Mouse (Mus musculus): ENCODE measurements around the gene Mal.

Gene Mal

GRCm38 (mm10) chr2:127656086-127656720 is at the start of gene Mal:
Gene Mal (minus strand): TSS chr2:127656695.
- DNase-seq (ENCODE audit: low spot score in 2 of 2), result peak in 1 of 2 experiments; percentile 20

GRCm38 (mm10) chr2:127705267-127705666 is 48.8 kb upstream of the Mal start:
- DNase-seq (ENCODE audit: low spot score in 2 of 2), result no peak

DNA sequence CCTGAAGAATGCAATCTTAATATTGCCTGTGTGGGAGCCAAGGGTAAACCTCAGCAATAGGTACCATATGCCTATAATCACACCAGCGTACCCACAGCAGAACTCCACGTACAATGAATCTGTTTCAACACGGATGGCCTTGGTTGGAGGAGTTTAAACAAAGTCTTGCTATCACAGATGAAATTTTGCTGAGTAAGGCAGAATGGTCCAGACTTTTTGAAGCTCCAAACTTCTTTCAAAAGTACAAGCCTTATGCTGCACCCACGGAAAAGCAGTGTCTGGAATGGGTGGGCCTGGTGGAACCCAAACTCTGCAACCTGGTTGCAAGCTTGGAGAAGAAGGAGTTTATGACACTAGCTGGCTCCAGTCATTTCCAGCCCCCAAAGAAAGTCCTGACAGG is 32.7 kb upstream of the Mal start:
- DNase-seq (ENCODE audit: low spot score in 2 of 2), result no peak

DNA sequence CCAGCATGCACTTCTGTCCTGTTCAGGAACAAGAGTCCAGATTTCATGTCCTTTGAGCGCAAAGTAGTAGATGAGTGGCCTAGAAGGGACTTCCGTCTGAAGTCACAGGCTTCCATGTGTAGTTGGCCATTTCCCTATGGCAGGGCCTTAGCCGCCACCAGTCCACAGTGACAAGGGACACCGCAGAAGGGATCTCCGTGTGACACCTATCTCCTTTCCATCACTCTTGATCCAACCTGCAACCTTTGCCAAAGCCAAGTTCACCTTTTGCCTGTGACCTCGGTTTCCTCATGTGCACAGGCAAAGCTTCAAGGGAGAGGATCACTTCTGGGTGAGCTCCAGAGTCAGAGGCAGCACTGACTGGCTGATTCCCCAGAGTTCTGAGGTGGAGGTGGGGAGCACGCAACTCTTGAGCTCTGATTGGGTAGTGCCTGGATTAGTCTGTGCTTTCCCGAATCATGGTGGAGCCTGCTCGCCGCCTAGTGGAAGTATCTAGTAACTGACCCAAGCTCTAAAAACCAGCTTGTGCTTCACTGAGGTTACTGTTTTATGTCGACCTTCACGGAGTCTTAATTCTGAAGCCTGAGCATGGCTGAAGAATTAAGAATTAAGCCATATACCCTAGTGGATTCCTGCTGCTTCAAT is 27.3 kb upstream of the Mal start:
- peak in 1 of 2 experiments; percentile 64 for DNase-seq (ENCODE audit: low spot score in 2 of 2)

- no peak for DNase-seq (ENCODE audit: low spot score in 2 of 2)
Observed at GRCm38 (mm10) chr2:127667843-127668506, 11.5 kb upstream of the Mal start.

DNA sequence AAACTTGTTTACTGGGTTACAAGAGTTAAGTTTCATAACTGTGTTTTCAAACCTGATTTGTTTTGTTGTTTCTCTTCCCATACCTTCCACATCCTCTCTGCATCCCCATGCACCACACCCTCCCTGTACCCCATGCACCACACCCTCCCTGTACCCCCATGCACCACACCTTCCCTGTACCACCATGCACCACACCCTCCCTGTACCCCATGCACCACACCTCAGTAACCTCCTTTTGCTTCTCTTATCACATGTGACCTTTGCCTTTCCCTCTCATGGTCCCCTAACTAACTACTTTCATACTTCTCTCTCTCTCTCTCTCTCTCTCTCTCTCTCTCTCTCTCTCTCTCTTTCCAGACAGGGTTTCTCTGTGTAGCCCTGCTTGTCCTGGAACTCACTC is 10.5 kb upstream of the Mal start:
- DNase-seq (ENCODE audit: low spot score in 2 of 2), result no peak

DNA sequence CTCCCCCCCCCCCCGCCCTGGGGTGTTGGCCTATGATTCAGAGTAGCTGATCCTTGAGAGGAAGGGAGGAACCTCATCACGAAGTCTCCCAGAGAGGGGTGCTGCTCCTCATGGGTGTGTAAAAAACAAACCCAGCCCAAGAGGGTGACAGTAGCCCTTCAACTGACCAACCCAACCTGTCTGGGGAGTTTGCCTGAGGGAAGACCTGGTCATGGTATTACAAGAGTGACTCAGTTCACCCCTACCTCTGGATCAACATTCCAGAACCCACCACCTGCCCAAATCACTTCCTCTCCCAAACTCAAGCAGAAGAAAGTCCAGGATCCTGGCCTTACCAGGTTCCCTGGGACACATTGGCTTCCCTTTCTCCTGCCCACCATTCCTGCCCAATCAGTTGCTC is 6.2 kb upstream of the Mal start:
- no peak for DNase-seq (ENCODE audit: low spot score in 2 of 2)

GRCm38 (mm10) chr2:127655419-127655818 is 1.1 kb downstream of the Mal start:
- DNase-seq (ENCODE audit: low spot score in 2 of 2), result no peak

GRCm38 (mm10) chr2:127654786-127655185 is 1.7 kb downstream of the Mal start:
- no peak for DNase-seq (ENCODE audit: low spot score in 2 of 2)

GRCm38 (mm10) chr2:127652805-127653204 is 3.7 kb downstream of the Mal start:
- no peak for DNase-seq (ENCODE audit: low spot score in 2 of 2)

DNA sequence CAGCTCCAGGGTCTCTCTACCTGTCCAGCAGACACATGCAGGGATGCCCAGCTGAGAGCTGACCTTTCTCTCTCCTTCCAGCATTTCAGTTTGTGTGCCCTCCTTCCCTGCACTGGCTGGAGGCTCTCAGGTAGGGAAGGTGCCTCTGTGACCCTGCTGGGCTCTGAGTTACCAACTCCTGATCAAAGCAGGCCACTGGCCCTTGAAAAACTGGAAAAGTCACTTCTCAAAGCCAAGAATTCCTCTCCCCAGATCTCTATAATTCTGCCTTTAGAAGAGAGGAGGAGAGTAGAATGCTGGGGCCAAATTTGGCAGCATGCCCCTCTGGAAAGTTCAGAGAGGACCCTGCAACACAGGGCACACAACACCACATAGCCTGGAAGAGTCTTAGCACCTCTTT is 4.2 kb downstream of the Mal start:
- DNase-seq (ENCODE audit: low spot score in 2 of 2), result no peak

GRCm38 (mm10) chr2:127651601-127652000 is 4.9 kb downstream of the Mal start:
- DNase-seq (ENCODE audit: low spot score in 2 of 2), result no peak

DNA sequence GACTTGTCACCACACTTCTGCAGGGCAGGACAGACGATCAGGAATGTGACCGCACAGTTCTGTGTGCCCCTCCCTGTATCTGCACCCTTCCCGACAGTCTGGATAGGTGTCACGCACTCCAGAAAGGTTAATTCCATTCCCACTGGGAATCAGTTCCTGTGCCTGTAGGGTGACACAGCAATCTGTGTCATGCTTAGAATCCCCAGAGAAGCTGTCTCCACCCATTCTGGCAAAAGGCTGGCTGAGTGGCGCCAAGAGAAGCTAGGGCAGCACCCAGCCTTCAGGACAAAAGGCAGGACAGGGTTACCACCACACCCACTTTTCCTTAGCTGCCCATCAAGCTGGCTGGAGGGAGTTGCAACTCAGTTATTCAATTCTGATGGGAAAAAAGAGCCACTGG is 6.6 kb downstream of the Mal start:
- DNase-seq (ENCODE audit: low spot score in 2 of 2), result no peak

DNA sequence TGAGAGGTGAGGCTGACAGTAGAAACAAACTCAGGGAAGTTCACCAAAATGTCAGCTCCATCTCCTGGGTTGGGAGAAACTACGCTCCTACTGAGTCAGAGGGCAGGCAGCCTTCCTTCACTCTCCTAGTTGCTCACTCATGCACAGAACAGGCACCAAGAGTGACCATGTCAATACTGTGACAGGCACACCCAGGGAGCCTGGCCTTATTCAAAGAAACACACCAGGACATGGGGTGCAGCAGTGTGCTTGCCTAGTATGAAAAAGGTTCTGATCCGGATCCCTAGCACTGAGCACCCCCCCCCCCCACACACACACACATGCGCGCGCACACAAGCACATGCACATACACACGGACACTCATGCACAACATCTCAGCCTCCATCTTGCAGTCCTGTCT is 8.3 kb downstream of the Mal start:
- no peak for DNase-seq (ENCODE audit: low spot score in 2 of 2)

DNA sequence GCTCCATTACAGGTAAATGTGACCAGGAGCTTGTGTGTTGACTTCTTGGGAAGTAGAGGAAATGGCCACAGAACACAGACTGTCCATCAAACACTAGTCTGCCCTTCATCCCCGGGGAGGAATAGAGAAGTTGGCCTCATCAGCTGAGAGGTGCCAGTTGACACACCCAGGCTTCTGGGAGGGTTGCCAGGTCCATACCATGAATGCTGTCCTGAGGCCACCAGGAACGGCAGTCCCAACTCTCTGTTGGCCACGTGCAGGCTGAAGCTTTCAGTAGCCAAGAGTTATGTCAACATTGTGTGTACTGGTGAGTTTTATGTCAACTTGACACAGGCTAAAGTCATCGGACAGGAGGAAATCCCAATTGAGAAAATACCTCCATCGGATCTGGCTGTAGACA is 9.6 kb downstream of the Mal start:
- no peak for DNase-seq (ENCODE audit: low spot score in 2 of 2)

DNA sequence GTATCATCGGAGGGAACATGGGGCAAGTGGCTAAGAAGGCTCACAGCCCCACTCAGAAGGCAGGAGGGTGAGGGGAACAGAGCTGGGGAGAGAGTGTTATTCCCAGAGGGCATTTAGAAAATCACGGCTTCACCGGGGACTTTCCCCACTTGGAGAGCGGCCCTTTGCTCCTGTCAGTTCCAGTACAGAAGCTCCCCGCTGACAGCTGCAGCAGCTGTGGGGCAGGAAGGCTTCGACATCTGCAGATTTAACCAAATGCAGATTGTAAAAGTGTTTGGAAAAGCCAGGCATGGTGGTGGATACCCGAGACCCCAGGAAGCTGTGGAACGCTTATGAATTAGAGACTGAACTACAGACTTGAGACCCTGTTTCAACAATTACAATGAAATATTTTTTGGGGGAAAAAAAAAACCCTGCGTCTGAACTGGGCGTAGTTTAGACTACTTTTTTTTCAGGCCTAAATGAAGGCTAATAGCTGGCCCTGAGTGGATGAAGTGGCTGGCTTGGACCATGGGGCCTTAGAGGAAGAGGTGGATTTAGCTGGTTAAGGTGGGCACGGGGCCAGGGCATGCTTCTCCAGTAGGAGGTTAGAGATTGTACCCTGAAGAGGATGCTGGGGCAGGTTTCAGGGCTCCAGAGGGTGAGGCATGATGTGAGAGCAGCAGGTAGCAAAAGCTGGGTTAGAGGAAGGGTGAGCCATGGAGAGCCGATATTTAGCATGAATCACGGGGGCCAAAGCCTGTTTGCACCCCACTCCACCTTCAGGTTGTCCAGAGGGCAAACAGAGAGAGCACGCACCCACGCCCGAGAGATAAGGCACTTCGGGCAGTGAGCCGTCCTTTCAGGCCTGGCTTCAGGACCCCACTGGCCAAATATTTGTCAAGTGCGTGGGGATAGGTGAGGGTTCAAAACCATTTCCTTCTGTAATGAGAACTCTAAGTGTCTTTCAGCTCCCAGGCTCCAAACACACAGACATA is 12.5 kb downstream of the Mal start:
- no peak for DNase-seq (ENCODE audit: low spot score in 2 of 2)

- no peak for DNase-seq (ENCODE audit: low spot score in 2 of 2)
Observed at GRCm38 (mm10) chr2:127638973-127639372, 17.5 kb downstream of the Mal start.

DNA sequence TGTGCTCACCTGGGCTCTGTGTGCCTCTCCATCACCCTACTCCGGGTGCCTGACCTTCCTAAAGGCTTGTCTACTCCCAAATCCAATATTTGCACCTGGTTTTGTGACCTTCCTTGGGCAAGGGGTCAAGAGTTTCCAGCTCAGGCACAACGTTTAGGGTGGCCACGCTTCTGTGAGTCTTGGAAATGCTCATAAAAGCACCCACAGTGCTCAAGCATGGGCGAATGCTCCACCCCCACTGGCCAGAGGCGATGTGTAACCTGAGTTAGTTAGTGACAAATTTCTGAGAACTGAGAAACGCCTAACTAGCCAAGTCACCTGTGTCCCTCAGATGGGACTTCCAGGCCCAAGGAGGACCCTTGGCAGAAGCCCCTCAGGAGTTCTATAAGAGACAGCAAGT is 20.9 kb downstream of the Mal start:
- DNase-seq (ENCODE audit: low spot score in 2 of 2), result no peak

DNA sequence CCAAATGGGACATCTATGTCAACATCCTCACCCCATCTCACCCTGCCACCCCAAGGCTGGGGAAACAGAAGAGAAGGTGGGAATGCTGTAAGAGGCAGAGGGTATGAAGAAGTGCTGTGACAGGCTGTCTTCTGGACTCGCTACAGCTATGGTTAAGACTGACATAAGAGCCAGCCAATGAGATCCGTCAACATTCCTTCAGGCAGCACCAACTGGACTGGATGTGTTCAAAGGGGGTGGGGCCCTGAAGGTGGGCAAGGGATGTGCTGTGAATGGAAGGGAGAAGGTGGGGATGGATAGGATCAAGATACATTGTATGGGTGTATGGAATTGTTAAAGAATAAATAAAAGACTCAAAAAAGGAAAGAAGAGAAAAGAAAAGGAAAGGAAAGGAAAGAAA is 23.9 kb downstream of the Mal start:
- DNase-seq (ENCODE audit: low spot score in 2 of 2), result no peak

- DNase-seq (ENCODE audit: low spot score in 2 of 2), result no peak
Observed at GRCm38 (mm10) chr2:127627990-127628570, 28.4 kb downstream of the Mal start.

- DNase-seq (ENCODE audit: low spot score in 2 of 2), result no peak
Observed at GRCm38 (mm10) chr2:127627354-127627753, 29.1 kb downstream of the Mal start.

DNA sequence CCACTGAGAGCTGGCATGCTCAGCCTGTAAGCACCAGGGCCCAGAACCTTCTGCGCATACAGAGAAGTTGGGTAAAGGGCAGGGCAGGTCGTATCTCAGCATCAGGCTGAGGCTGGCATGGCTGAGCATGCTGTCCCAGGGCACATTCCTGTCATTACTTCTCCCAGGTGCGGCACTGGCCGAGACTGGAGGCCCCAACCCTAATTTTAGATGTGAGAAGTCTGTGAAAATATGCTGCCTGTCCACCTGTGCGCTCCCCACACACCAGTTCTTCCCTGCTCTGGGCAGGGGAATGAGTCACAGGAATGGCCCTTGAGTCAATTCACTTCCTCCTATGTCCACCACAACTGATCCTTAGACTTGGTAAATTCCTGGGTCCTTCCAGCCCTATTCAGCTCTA is 30.8 kb downstream of the Mal start:
- DNase-seq (ENCODE audit: low spot score in 2 of 2), result no peak
